Mouse (Mus musculus) MEL (cell line): Measurements from ENCODE around the gene Fam131b.

Experiments used
- CTCF ChIP-seq, 3 experiments: IDR thresholded peaks in 2 of 3; conservative IDR thresholded peaks in 1 of 3; 2 replicates each; pipeline ENCODE4 v1.5.1; 2011 to 2012; ENCODE audit warnings: low read length in 3 of 3, low read depth in 2 of 3, mild to moderate bottlenecking in 2 of 3, improper control_type of control experiment in 1 of 3, inconsistent platforms in 1 of 3, mixed read lengths in 1 of 3, moderate library complexity in 1 of 3; ENCODE audit not compliant: control insufficient read depth in 1 of 3, insufficient read depth in 1 of 3, poor library complexity in 1 of 3, severe bottlenecking in 1 of 3
- KAT2A ChIP-seq: conservative IDR thresholded peaks from 2 replicates; pipeline ENCODE4 v1.6.1; 2012; ENCODE audit warnings: low read depth, low read length, improper control_type of control experiment, inconsistent platforms
- MAX ChIP-seq: IDR thresholded peaks from 2 replicates; pipeline ENCODE4 v1.6.1; 2011; ENCODE audit warnings: low read length, improper control_type of control experiment

GRCm38 (mm10) chr6:42370630-42371363 is 46.4 kb upstream of the Fam131b start:
- no peak for TF ChIP-seq MAX
- no peak for TF ChIP-seq CTCF (IDR thresholded peaks at IDR 0.05 in 2 of 3, conservative IDR thresholded peaks at IDR 0.05 in 1 of 3; ENCODE audit: control insufficient read depth in 1 of 3, insufficient read depth in 1 of 3, low read depth in 2 of 3, low read length in 3 of 3, poor library complexity in 1 of 3, severe bottlenecking in 1 of 3)
- no peak for TF ChIP-seq KAT2A
